Mouse (Mus musculus) embryonic fibroblast, embryonic 13.5 days (primary cell): ENCODE measurements around the gene Blm.

Source experiments
- CTCF ChIP-seq: IDR thresholded peaks from 2 replicates; pipeline ENCODE4 v1.5.1; 2011; ENCODE audit warnings: mild to moderate bottlenecking, control low read depth, low read length, moderate library complexity, borderline replicate concordance; ENCODE audit not compliant: insufficient read depth
- POLR2A ChIP-seq: IDR thresholded peaks from 2 replicates; pipeline ENCODE4 v1.6.1; 2011; ENCODE audit warnings: low read depth, mild to moderate bottlenecking, control low read depth, low read length, moderate library complexity

DNA sequence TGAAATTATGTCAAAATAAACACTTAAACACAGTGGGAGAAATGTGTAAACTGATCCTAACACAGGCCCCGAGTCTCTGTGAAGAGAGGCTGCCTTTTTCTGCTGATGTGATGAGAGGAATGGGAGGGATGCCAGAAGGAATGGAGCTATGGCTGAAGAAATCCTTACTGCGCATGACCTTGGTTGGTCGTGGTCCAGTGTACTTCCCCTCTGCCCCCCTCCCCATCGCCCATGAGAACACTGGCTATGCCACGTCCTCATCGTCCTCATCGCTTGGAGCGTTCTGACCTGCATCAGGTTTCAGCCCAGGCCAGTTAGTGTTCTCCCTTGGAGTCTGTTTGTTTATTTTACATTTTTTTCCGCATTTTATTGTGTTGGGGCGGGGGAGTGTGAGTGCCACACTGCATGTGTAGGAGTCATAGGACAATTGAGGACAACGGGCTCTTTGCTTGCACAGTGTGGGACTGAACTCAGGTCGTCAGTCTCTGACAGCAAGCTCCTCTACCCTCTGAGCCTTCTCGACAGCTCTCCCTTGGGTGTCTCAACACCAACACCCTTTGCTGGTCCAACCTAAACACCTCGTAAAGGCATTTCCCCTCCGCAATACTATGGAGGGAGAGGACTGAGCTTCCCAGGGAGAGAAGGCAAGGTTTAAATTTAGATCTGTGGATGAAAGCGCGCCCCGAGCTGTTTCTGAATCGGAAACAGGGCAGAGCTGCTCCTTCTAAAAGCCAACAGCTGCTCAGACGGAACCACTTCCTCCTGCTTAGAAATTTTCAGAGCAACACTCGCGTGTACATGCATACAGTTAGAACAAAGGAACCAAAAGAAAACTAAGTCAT is 19.5 kb upstream of the Blm start:
- no peak for TF ChIP-seq CTCF
- TF ChIP-seq POLR2A = no peak
